Mouse (Mus musculus): ENCODE results near the gene Mlana. TPM values are rescaled to one million over a fixed set of nuclear protein-coding genes. Genes with fewer than 3 reads are reported as not detected.

Gene Mlana
- polyA plus RNA-seq, 1 experiment from 2014 or later = not detected

Other genes starting within 250 kb of the Mlana start
- gene Ric1, start 175.5 kb upstream of the Mlana start, polyA plus RNA-seq (2015; fragmentation: Nextera tagmentation; extraction: Ambion mirVana) = 11.1 and 11.6 TPM in 2 replicates
- 17.2 and 17.9 TPM in 2 replicates for gene Ermp1, start 49.4 kb upstream of the Mlana start, polyA plus RNA-seq (2015; fragmentation: Nextera tagmentation; extraction: Ambion mirVana)
- gene 9930021J03Rik, start 108.2 kb downstream of the Mlana start, polyA plus RNA-seq (2015; fragmentation: Nextera tagmentation; extraction: Ambion mirVana) = 3.6 and 3.7 TPM in 2 replicates
- 16.6 and 17.4 TPM in 2 replicates for gene Ranbp6, start 115.2 kb downstream of the Mlana start, polyA plus RNA-seq (2015; fragmentation: Nextera tagmentation; extraction: Ambion mirVana)
- gene Il33, start 227.3 kb downstream of the Mlana start, polyA plus RNA-seq (2015; fragmentation: Nextera tagmentation; extraction: Ambion mirVana) = 14.9 and 15.0 TPM in 2 replicates